8 mouse cellular contexts compared by ENCODE assay signal in the genomic region with DNA sequence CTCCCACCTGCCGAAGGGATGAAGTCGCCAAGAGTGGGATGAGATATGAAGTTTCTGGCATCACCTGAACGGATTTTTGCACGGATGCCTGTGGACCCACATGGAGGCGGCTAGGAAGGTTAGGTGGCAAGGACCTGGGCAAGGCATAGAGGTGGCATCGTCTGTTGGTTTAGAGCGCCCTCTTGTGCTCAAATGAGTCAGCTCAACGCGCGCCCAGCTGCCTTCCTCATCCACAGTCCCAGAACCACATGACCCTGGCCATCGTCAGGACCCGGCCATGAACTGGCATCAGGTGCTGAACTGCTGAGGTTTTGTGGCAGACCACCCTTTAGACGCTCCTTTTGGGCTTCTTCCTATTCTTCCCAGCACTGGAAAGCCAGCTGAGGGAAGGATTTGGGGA. TPM values are rescaled to one million over a fixed set of nuclear protein-coding genes. Genes with fewer than 3 reads are reported as not detected.
DNase-seq lines count a peak whose midpoint lies in the region; ATAC-seq and TF ChIP-seq lines count a peak whose summit lies in the region.

No protein-coding gene starts in this region.

- ATAC-seq in heart, embryonic 12.5 days (ENCODE audit: insufficient number of reproducible peaks, low FRiP score): peak; percentile 50; the same call in 1 of the 2 replicates
- ATAC-seq in liver, postnatal 0 days: peak; percentile 28; the same call in 1 of the 2 replicates
- ATAC-seq in neural tube, embryonic 15.5 days (ENCODE audit: low FRiP score): peak; percentile 51

- no peaks in the 10 kb centered on the region for H3K36me3 ChIP-seq in heart, embryonic 12.5 days
- no peaks in the 10 kb centered on the region for H3K36me3 ChIP-seq in liver, postnatal 0 days (replicated peaks; ENCODE audit: insufficient read depth, low read length)
- H3K36me3 ChIP-seq in neural tube, embryonic 15.5 days: no peaks in the 10 kb centered on the region

- peaks cover 5% of the 10 kb centered on the region for H3K4me1 ChIP-seq in heart, embryonic 12.5 days (replicated peaks)
- H3K4me1 ChIP-seq in liver, postnatal 0 days (ENCODE audit: insufficient read depth): 0 out of 2 replicates have a peak, but pooled peaks cover 2% of the 10 kb centered on the region
- H3K4me1 ChIP-seq in neural tube, embryonic 15.5 days: peaks cover 51% of the 10 kb centered on the region

- peak; percentile 86 for DNase-seq in CD4-positive, CD25-positive, alpha-beta regulatory T cell, adult 2 months (ENCODE audit: low read depth, low spot score)
- peak; percentile 77 for DNase-seq in adrenal gland, adult 2 months
- peak; percentile 91 for DNase-seq in embryo, embryonic 10.5 days (ENCODE audit: low spot score)
- peak; percentile 85 for DNase-seq in kidney, postnatal 10 days
- DNase-seq in liver, postnatal 0 days: peak; percentile 80
- DNase-seq in thymus, postnatal 25 days: peak; percentile 66

- H3K4me3 ChIP-seq in heart, embryonic 12.5 days: no peak overlapping the region
- no peak overlapping the region for H3K4me3 ChIP-seq in liver, postnatal 0 days (ENCODE audit: low read depth, low read length)
- no peak overlapping the region for H3K4me3 ChIP-seq in neural tube, embryonic 15.5 days (replicated peaks)

- H3K9ac ChIP-seq in heart, embryonic 12.5 days: no peak overlapping the region
- H3K9ac ChIP-seq in liver, postnatal 0 days (replicated peaks): no peak overlapping the region
- H3K9ac ChIP-seq in neural tube, embryonic 15.5 days (replicated peaks): 0 out of 2 replicates have a peak overlapping the region, but pooled peaks have one; percentile 23

- no peak overlapping the region for H3K27ac ChIP-seq in heart, embryonic 12.5 days (ENCODE audit: poor library complexity, severe bottlenecking)
- H3K27ac ChIP-seq in liver, postnatal 0 days (ENCODE audit: low read depth): no peak overlapping the region
- peak overlapping the region; percentile 70 for H3K27ac ChIP-seq in neural tube, embryonic 15.5 days (replicated peaks)

- no peak for TF ChIP-seq EP300 in liver, postnatal 0 days (IDR thresholded peaks at IDR 0.05; ENCODE audit: low read depth)

- 3% methylated on average over 13 of the region's 13 CpGs for WGBS in heart, embryonic 12.5 days
- WGBS in liver, postnatal 0 days (ENCODE audit: insufficient replicate concordance): 7% methylated on average over 13 of the region's 13 CpGs
- WGBS in neural tube, embryonic 15.5 days: under 1% methylated on average over 13 of the region's 13 CpGs

- H3K9me3 ChIP-seq in heart, embryonic 12.5 days (replicated peaks): no peaks in the 10 kb centered on the region
- no peaks in the 10 kb centered on the region for H3K9me3 ChIP-seq in liver, postnatal 0 days (ENCODE audit: low read length)
- H3K9me3 ChIP-seq in neural tube, embryonic 15.5 days (replicated peaks): no peaks in the 10 kb centered on the region

- H3K4me2 ChIP-seq in heart, embryonic 12.5 days: no peak overlapping the region
- H3K4me2 ChIP-seq in liver, postnatal 0 days (ENCODE audit: low read depth, low read length): no peak overlapping the region
- H3K4me2 ChIP-seq in neural tube, embryonic 15.5 days: peak overlapping the region; percentile 36

- TF ChIP-seq CTCF in liver, postnatal 0 days (IDR thresholded peaks at IDR 0.05; ENCODE audit: low read depth): peak; percentile 88

- H3K27me3 ChIP-seq in heart, embryonic 12.5 days (replicated peaks): peaks cover 99% of the 10 kb centered on the region
- peaks cover 61% of the 10 kb centered on the region for H3K27me3 ChIP-seq in liver, postnatal 0 days (ENCODE audit: insufficient read depth, low read length)
- H3K27me3 ChIP-seq in neural tube, embryonic 15.5 days (replicated peaks): peaks cover 23% of the 10 kb centered on the region

RNA-seq across cellular contexts. Expression of a gene that starts 12.0 kb away (rescaled TPM):
- 10 to 100 TPM in 1 of 2 experiments, 1 to 10 TPM in 1; 8.5 to 18.3 TPM for total RNA-seq in adrenal gland, adult 2 months (2021)
- polyA plus RNA-seq in adrenal gland, adult 2 months (2012; rRNA removed): 0.76 and 1.8 TPM in 2 replicates
- polyA plus RNA-seq in heart, embryonic 12.5 days (2016; fragmentation: Nextera tagmentation; extraction: Ambion mirVana): 0.19 TPM in 1 of 2 replicates, not detected in the other
- polyA plus RNA-seq in liver, postnatal 0 days (2015; fragmentation: Nextera tagmentation; extraction: Ambion mirVana): 6.5 and 7.0 TPM in 2 replicates
- 0.78 and 0.83 TPM in 2 replicates for polyA plus RNA-seq in neural tube, embryonic 15.5 days (2015; fragmentation: Nextera tagmentation; extraction: Ambion mirVana)

RNA-seq across cellular contexts. Expression of a gene that starts 44.5 kb away (rescaled TPM):
- total RNA-seq in adrenal gland, adult 2 months (2021): 1 to 10 TPM; 1.7 to 1.9 TPM
- polyA plus RNA-seq in adrenal gland, adult 2 months (2012; rRNA removed): 0.26 TPM in 1 of 2 replicates, not detected in the other
- not detected in 2 replicates for polyA plus RNA-seq in heart, embryonic 12.5 days (2016; fragmentation: Nextera tagmentation; extraction: Ambion mirVana)
- polyA plus RNA-seq in liver, postnatal 0 days (2015; fragmentation: Nextera tagmentation; extraction: Ambion mirVana): 0.64 and 1.0 TPM in 2 replicates
- 0.26 TPM in 1 of 2 replicates, not detected in the other for polyA plus RNA-seq in neural tube, embryonic 15.5 days (2015; fragmentation: Nextera tagmentation; extraction: Ambion mirVana)

RNA-seq across cellular contexts. Expression of a gene that starts 54.3 kb away (rescaled TPM):
- 10 to 100 TPM in 1 of 2 experiments, 1 to 10 TPM in 1; 5.7 to 10.6 TPM for total RNA-seq in adrenal gland, adult 2 months (2021)
- 1.9 and 2.3 TPM in 2 replicates for polyA plus RNA-seq in adrenal gland, adult 2 months (2012; rRNA removed)
- 12.7 and 15.0 TPM in 2 replicates for polyA plus RNA-seq in heart, embryonic 12.5 days (2016; fragmentation: Nextera tagmentation; extraction: Ambion mirVana)
- 6.2 and 7.0 TPM in 2 replicates for polyA plus RNA-seq in liver, postnatal 0 days (2015; fragmentation: Nextera tagmentation; extraction: Ambion mirVana)
- 9.5 and 12.4 TPM in 2 replicates for polyA plus RNA-seq in neural tube, embryonic 15.5 days (2015; fragmentation: Nextera tagmentation; extraction: Ambion mirVana)

RNA-seq across cellular contexts. Expression of a gene that starts 54.4 kb away (rescaled TPM):
- 100 to 1,000 TPM; 218 to 316 TPM for total RNA-seq in adrenal gland, adult 2 months (2021)
- 48.9 and 64.9 TPM in 2 replicates for polyA plus RNA-seq in adrenal gland, adult 2 months (2012; rRNA removed)
- 426 and 439 TPM in 2 replicates for polyA plus RNA-seq in heart, embryonic 12.5 days (2016; fragmentation: Nextera tagmentation; extraction: Ambion mirVana)
- 138 and 151 TPM in 2 replicates for polyA plus RNA-seq in liver, postnatal 0 days (2015; fragmentation: Nextera tagmentation; extraction: Ambion mirVana)
- 426 and 468 TPM in 2 replicates for polyA plus RNA-seq in neural tube, embryonic 15.5 days (2015; fragmentation: Nextera tagmentation; extraction: Ambion mirVana)
